Mouse (Mus musculus) hindbrain, embryonic 16.5 days (tissue): ENCODE measurements around the gene Gm14139. TPM values are rescaled to one million over a fixed set of nuclear protein-coding genes. Genes with fewer than 3 reads are reported as not detected.
"Not testable (repeated sequence)": the region's sequence is repeated elsewhere in the genome, so short reads cannot be mapped to it uniquely, and the experiment has no call there.

Source experiments
- ATAC-seq: fragments of 200-750 bp; cut with Nextera tagmentation; 2 replicates; pipeline ENCODE4 v1.8.0; 2017; ENCODE audit warnings: moderate TSS enrichment, moderate library complexity
- H3K27ac ChIP-seq: fragments of 300-500 bp; sonication (generic); 2 replicates; pipeline ENCODE4 v1.5.1; 2014; ENCODE audit warnings: low read depth, mild to moderate bottlenecking, control low read depth, low read length, moderate library complexity
- H3K27me3 ChIP-seq: fragments of 300-500 bp; sonication (generic); replicated peaks from 2 replicates; pipeline ENCODE4 v1.6.1; 2014; ENCODE audit warnings: low read length; ENCODE audit not compliant: control insufficient read depth, insufficient read depth
- H3K36me3 ChIP-seq: fragments of 300-500 bp; sonication (generic); 2 replicates; pipeline ENCODE4 v1.6.1; 2014; ENCODE audit warnings: mild to moderate bottlenecking, low read length, moderate library complexity, mixed read lengths; ENCODE audit not compliant: control insufficient read depth, insufficient read depth
- H3K4me1 ChIP-seq: fragments of 300-500 bp; sonication (generic); 2 replicates; pipeline ENCODE4 v1.6.1; 2014; ENCODE audit warnings: low read depth, low read length; ENCODE audit not compliant: control insufficient read depth, insufficient read depth
- H3K4me2 ChIP-seq: fragments of 300-500 bp; sonication (generic); 2 replicates; pipeline ENCODE4 v1.6.1; 2014; ENCODE audit warnings: mild to moderate bottlenecking, low read length, control low read depth, moderate library complexity
- H3K4me3 ChIP-seq: fragments of 300-500 bp; sonication (generic); 2 replicates; pipeline ENCODE4 v1.5.1; 2014; ENCODE audit warnings: mild to moderate bottlenecking, low read length, control low read depth, moderate library complexity
- H3K9ac ChIP-seq: fragments of 300-500 bp; sonication (generic); 2 replicates; pipeline ENCODE4 v1.6.1; 2014; ENCODE audit warnings: low read depth, mild to moderate bottlenecking, control low read depth, low read length, moderate library complexity
- H3K9me3 ChIP-seq: fragments of 300-500 bp; sonication (generic); 2 replicates; pipeline ENCODE4 v1.6.1; 2014; ENCODE audit warnings: mild to moderate bottlenecking, low read length, moderate library complexity; ENCODE audit not compliant: control insufficient read depth
- WGBS: fragments of 180-500 bp; shearing (Covaris S2); extraction: QIAGEN DNeasy Blood & Tissue Kit; methylation state at CpG from one replicate; pipeline ENCODE4 v1.1.7; 2014; 5-methylcytosine and 5-hydroxymethylcytosine counted together
- polyA plus RNA-seq: library from polyadenylated mRNA; unstranded; fragments of >200 nt; fragmentation: Nextera tagmentation; extraction: Ambion mirVana; gene quantifications from 2 replicates; pipeline ENCODE4 v1.2.1, GENCODE M21; 2015

Gm14139 gene
- polyA plus RNA-seq, 1 experiment from 2014 or later: not detected

DNA sequence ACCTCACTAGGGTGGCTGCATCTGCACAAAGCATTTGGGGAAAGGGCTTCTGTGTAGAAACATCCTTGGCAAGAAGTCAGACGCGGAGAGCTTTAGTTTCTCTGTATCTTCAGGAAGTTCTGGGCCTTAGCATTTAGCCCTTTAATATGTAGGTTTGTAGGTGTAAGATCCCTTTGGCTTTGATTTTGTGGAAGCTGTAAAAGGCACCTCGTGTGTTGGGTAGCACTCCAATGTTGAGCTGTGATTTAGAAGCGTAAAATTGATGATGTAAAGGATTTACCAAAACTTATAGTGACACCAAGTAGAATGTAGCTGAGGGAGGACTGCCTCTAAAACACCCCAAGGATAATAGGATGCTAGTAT is 36.8 kb downstream of the Gm14139 start:
- WGBS: 2% methylated on average over 2 of the region's 4 CpGs
- not testable (repeated sequence) for H3K4me1 ChIP-seq, H3K27me3 ChIP-seq, ATAC-seq, H3K9me3 ChIP-seq, H3K36me3 ChIP-seq
- H3K27ac ChIP-seq: 0 out of 2 replicates have a peak overlapping the region, but pooled peaks have one; percentile 44
- peak overlapping the region; percentile 60 for H3K9ac ChIP-seq
- H3K4me2 ChIP-seq: peak overlapping the region; percentile 57
- peak overlapping the region; percentile 46 for H3K4me3 ChIP-seq

DNA sequence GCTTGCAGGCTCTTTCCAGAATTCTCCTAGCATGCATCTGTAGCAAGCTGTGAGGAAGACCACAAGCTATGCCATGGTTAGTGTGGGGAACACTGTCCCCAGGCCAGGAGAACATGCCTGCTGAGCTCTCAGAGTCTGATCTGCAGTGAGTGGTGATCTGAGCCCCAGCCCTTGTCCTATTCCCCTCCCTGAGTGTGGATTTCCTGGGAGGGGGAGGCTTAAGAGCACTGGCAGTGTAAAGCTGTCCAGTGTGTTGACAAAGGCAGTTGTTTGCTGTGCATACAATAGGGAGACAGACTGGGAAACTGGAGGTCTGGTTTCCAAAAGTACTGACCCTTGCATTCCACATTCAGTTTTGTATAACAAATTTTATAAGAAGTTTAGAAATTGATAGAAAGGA is 41.7 kb downstream of the Gm14139 start:
- H3K36me3 ChIP-seq, ATAC-seq, H3K4me3 ChIP-seq, H3K4me1 ChIP-seq, H3K27ac ChIP-seq, H3K27me3 ChIP-seq, H3K9ac ChIP-seq, H3K9me3 ChIP-seq, H3K4me2 ChIP-seq: not testable (repeated sequence)

Other genes starting within 250 kb of the Gm14139 start
- gene Zfp120, start 45.0 kb upstream of the Gm14139 start, polyA plus RNA-seq: 9.7 and 9.9 TPM in 2 replicates
- gene Gm10770, start 2.1 kb upstream of the Gm14139 start, polyA plus RNA-seq: not detected in 2 replicates
- gene Zfp937, start 36.3 kb downstream of the Gm14139 start, polyA plus RNA-seq: 11.6 and 12.4 TPM in 2 replicates
- gene Gm21994, start 73.8 kb downstream of the Gm14139 start, polyA plus RNA-seq: 2.6 and 3.3 TPM in 2 replicates
- gene Gm14124, start 75.8 kb downstream of the Gm14139 start, polyA plus RNA-seq: 0.11 TPM in 1 of 2 replicates, not detected in the other
- 0.94 and 2.1 TPM in 2 replicates for gene Gm10130, start 141.9 kb downstream of the Gm14139 start, polyA plus RNA-seq
- gene 3300002I08Rik, start 181.0 kb downstream of the Gm14139 start, polyA plus RNA-seq: 14.2 and 15.6 TPM in 2 replicates